Comparison of ENCODE assay signal across 8 mouse cellular contexts in the genomic region with DNA sequence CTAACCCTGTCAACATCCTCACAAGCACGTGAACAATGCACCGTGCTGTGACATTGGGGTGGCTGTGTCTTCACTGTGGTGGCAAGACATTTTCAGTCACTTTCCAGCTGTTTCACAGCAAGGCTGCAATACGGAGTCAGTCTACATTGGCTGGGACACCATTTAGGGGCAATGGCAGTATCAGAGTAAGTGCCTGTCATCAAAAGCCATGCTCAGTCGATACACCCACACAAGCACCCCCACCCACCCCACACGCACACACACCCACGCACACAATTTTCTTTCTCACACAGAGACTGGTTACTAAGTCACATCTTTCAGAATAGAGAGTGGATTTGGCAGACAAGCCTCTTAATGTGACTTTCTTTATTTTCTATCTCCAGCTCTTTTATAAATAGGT.
DNase-seq lines count a peak whose midpoint lies in the region; ATAC-seq and TF ChIP-seq lines count a peak whose summit lies in the region.
"Had no signal": no experiment of that assay in that cellular context is flagged by ENCODE, and none has a peak within 500 bp of the region (broad histone marks: within the 10 kb centered on the region; RNA-seq: fewer than 3 reads in every experiment).

No protein-coding gene starts in this region.

- no peak overlapping the region for H3K4me3 ChIP-seq in gastrocnemius, adult 2 months
- no peak overlapping the region for H3K4me3 ChIP-seq in thymus, adult 2 months (ENCODE audit: control insufficient read depth, insufficient read depth, low read length)
- H3K4me3 ChIP-seq in hindbrain, embryonic 16.5 days (ENCODE audit: low read length) = no peak overlapping the region
- no peak overlapping the region for H3K4me3 ChIP-seq in olfactory bulb, adult 2 months (ENCODE audit: insufficient read depth, low read depth, low read length)
- H3K4me3 ChIP-seq: heart, embryonic 10.5 days had no signal

- peak overlapping the region; percentile 31; the same call in 1 of the 2 replicates for H3K27ac ChIP-seq in gastrocnemius, adult 2 months
- peak overlapping the region; percentile 43; the same call in 1 of the 2 replicates for H3K27ac ChIP-seq in thymus, adult 2 months (ENCODE audit: control insufficient read depth, insufficient read depth, low read length)
- peak overlapping the region; percentile 2; the same call in 1 of the 2 replicates for H3K27ac ChIP-seq in hindbrain, embryonic 16.5 days (ENCODE audit: low read depth, low read length)
- peak overlapping the region; percentile 2; the same call in 1 of the 2 replicates for H3K27ac ChIP-seq in olfactory bulb, adult 2 months (ENCODE audit: insufficient read depth, low read depth, low read length)
- H3K27ac ChIP-seq: heart, embryonic 10.5 days had no signal

- H3K9ac ChIP-seq in hindbrain, embryonic 16.5 days (ENCODE audit: low read depth, low read length) = no peak overlapping the region

- intact Hi-C loops in gastrocnemius, adult 2 months (cut with DNase I) = loop anchor here (5.0 kb wide), 2 partner anchors 123 to 422 kb away; partner anchors contain the start of gene Fjx1
- intact Hi-C loops in gastrocnemius, postnatal 36 days (cut with DNase I) = loop anchor here (5.0 kb wide), 1 partner anchor 422 kb away; the partner anchor contains the start of gene Fjx1

- TF ChIP-seq CTCF in gastrocnemius, adult 2 months (IDR thresholded peaks at IDR 0.05) = no peak
- TF ChIP-seq CTCF in thymus, adult 2 months (IDR thresholded peaks at IDR 0.05; ENCODE audit: borderline replicate concordance, control insufficient read depth, extremely low read depth, insufficient read depth, low read length, poor library complexity) = no peak
- no peak for TF ChIP-seq CTCF in olfactory bulb, adult 2 months (IDR thresholded peaks at IDR 0.05; ENCODE audit: insufficient read depth, low read depth, low read length)

- ATAC-seq in hindbrain, embryonic 16.5 days = no peak

- H3K4me1 ChIP-seq in thymus, adult 2 months (replicated peaks; ENCODE audit: control insufficient read depth, insufficient read depth, low read length) = peaks cover 50% of the 10 kb centered on the region
- H3K4me1 ChIP-seq in hindbrain, embryonic 16.5 days (ENCODE audit: control insufficient read depth, insufficient read depth, low read depth, low read length) = peaks cover 28% of the 10 kb centered on the region
- H3K4me1 ChIP-seq in olfactory bulb, adult 2 months (ENCODE audit: control insufficient read depth, insufficient read depth, low read length) = peaks cover 46% of the 10 kb centered on the region

- no peaks in the 10 kb centered on the region for H3K9me3 ChIP-seq in hindbrain, embryonic 16.5 days (ENCODE audit: control insufficient read depth, low read length)
- H3K9me3 ChIP-seq: heart, embryonic 10.5 days had no signal

- no peak for TF ChIP-seq POLR2A in thymus, adult 2 months (IDR thresholded peaks at IDR 0.05; ENCODE audit: control insufficient read depth, extremely low read depth, insufficient read depth, low read length, poor library complexity)
- TF ChIP-seq POLR2A in olfactory bulb, adult 2 months (IDR thresholded peaks at IDR 0.05; ENCODE audit: insufficient read depth, low read depth, low read length) = no peak

- no peak overlapping the region for H3K4me2 ChIP-seq in hindbrain, embryonic 16.5 days (ENCODE audit: low read length)

- no peaks in the 10 kb centered on the region for H3K36me3 ChIP-seq in thymus, adult 2 months (ENCODE audit: control insufficient read depth, insufficient read depth, low read length)
- no peaks in the 10 kb centered on the region for H3K36me3 ChIP-seq in hindbrain, embryonic 16.5 days (ENCODE audit: control insufficient read depth, insufficient read depth, low read length)
- H3K36me3 ChIP-seq: heart, embryonic 10.5 days had no signal

- 84% methylated on average over 6 of the region's 6 CpGs for WGBS in thymus, adult 2 months
- WGBS in hindbrain, embryonic 16.5 days = 61% methylated on average over 6 of the region's 6 CpGs
- WGBS in olfactory bulb, adult 2 months = 24% methylated on average over 6 of the region's 6 CpGs

- no peak for DNase-seq in gastrocnemius, adult 2 months
- DNase-seq in gastrocnemius, postnatal 36 days = no peak
- DNase-seq in thymus, adult 2 months = no peak
- no peak for DNase-seq in thymus, postnatal 10 days (ENCODE audit: low spot score in 2 of 2)
- DNase-seq in frontal cortex, postnatal 14 days (ENCODE audit: low spot score in 2 of 2) = no peak

- H3K27me3 ChIP-seq in thymus, adult 2 months (ENCODE audit: control insufficient read depth, insufficient read depth, low read length) = no peaks in the 10 kb centered on the region
- no peaks in the 10 kb centered on the region for H3K27me3 ChIP-seq in hindbrain, embryonic 16.5 days (replicated peaks; ENCODE audit: control insufficient read depth, insufficient read depth, low read length)
